9 mouse cellular contexts compared by ENCODE assay signal in the genomic region with DNA sequence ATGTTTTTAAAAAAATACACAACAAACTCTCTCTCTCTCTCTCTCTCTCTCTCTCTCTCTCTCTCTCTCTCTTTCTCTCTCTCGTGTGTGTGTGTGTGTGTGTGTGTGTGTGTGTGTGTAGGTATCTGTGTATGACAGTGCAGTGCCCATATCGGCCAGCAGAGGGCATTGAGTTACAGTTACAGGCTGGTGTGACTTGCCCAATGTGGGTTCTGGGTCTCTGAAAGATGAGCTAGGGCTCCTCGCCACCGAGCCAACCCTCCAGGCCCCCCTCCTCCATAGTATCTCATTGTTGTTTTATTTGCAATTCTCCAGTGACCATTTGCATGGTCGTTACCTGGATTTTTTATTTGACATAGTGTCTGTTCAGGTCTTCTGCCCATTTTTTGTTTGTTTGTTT. TPM values are rescaled to one million over a fixed set of nuclear protein-coding genes. Genes with fewer than 3 reads are reported as not detected.
DNase-seq lines count a peak whose midpoint lies in the region; ATAC-seq lines count a peak whose summit lies in the region.
"Had no signal": no experiment of that assay in that cellular context is flagged by ENCODE, and none has a peak within 500 bp of the region (broad histone marks: within the 10 kb centered on the region; RNA-seq: fewer than 3 reads in every experiment).

No protein-coding gene starts in this region.

- no peaks in the 10 kb centered on the region for H3K9me3 ChIP-seq in hindbrain, embryonic 11.5 days (ENCODE audit: control insufficient read depth, low read length)
- no peaks in the 10 kb centered on the region for H3K9me3 ChIP-seq in hindbrain, embryonic 16.5 days (ENCODE audit: control insufficient read depth, low read length)
- H3K9me3 ChIP-seq in embryonic facial prominence, embryonic 10.5 days, result no peaks in the 10 kb centered on the region
- H3K9me3 ChIP-seq: liver, embryonic 13.5 days had no signal

- H3K36me3 ChIP-seq in hindbrain, embryonic 11.5 days (ENCODE audit: control insufficient read depth, insufficient read depth, low read length), result no peaks in the 10 kb centered on the region
- H3K36me3 ChIP-seq in hindbrain, embryonic 16.5 days (ENCODE audit: control insufficient read depth, insufficient read depth, low read length), result no peaks in the 10 kb centered on the region
- H3K36me3 ChIP-seq in embryonic facial prominence, embryonic 10.5 days (replicated peaks), result no peaks in the 10 kb centered on the region
- H3K36me3 ChIP-seq: liver, embryonic 13.5 days had no signal

- H3K27ac ChIP-seq in hindbrain, embryonic 11.5 days (ENCODE audit: low read depth, low read length), result no peak overlapping the region
- no peak overlapping the region for H3K27ac ChIP-seq in hindbrain, embryonic 16.5 days (ENCODE audit: low read depth, low read length)
- no peak overlapping the region for H3K27ac ChIP-seq in embryonic facial prominence, embryonic 10.5 days (replicated peaks)
- H3K27ac ChIP-seq: liver, embryonic 13.5 days had no signal

- ATAC-seq in hindbrain, embryonic 11.5 days (ENCODE audit: low FRiP score), result no peak
- ATAC-seq in hindbrain, embryonic 16.5 days, result no peak

- no peak overlapping the region for H3K9ac ChIP-seq in hindbrain, embryonic 11.5 days (ENCODE audit: low read depth, low read length)
- H3K9ac ChIP-seq in hindbrain, embryonic 16.5 days (ENCODE audit: low read depth, low read length), result no peak overlapping the region
- H3K9ac ChIP-seq: liver, embryonic 13.5 days had no signal

- H3K4me1 ChIP-seq in hindbrain, embryonic 11.5 days (replicated peaks; ENCODE audit: control insufficient read depth, insufficient read depth, low read length), result no peaks in the 10 kb centered on the region
- no peaks in the 10 kb centered on the region for H3K4me1 ChIP-seq in hindbrain, embryonic 16.5 days (ENCODE audit: control insufficient read depth, insufficient read depth, low read depth, low read length)
- no peaks in the 10 kb centered on the region for H3K4me1 ChIP-seq in embryonic facial prominence, embryonic 10.5 days
- H3K4me1 ChIP-seq: liver, embryonic 13.5 days had no signal

- no peak overlapping the region for H3K4me2 ChIP-seq in hindbrain, embryonic 11.5 days (replicated peaks; ENCODE audit: low read depth, low read length)
- H3K4me2 ChIP-seq in hindbrain, embryonic 16.5 days (ENCODE audit: low read length), result no peak overlapping the region
- H3K4me2 ChIP-seq: liver, embryonic 13.5 days had no signal

- WGBS in hindbrain, embryonic 11.5 days, result 83% methylated on average over 5 of the region's 5 CpGs
- 82% methylated on average over 5 of the region's 5 CpGs for WGBS in hindbrain, embryonic 16.5 days
- 83% methylated on average over 5 of the region's 5 CpGs for WGBS in embryonic facial prominence, embryonic 10.5 days

- H3K27me3 ChIP-seq in hindbrain, embryonic 11.5 days (ENCODE audit: control insufficient read depth, insufficient read depth, low read length), result no peaks in the 10 kb centered on the region
- no peaks in the 10 kb centered on the region for H3K27me3 ChIP-seq in hindbrain, embryonic 16.5 days (replicated peaks; ENCODE audit: control insufficient read depth, insufficient read depth, low read length)
- H3K27me3 ChIP-seq in embryonic facial prominence, embryonic 10.5 days (replicated peaks; ENCODE audit: low read depth, poor library complexity, severe bottlenecking), result no peaks in the 10 kb centered on the region
- H3K27me3 ChIP-seq: liver, embryonic 13.5 days had no signal

- peak; percentile 10 for DNase-seq in hindbrain, embryonic 11.5 days (ENCODE audit: low spot score)
- peak; percentile 16 for DNase-seq in retina, embryonic 14.5 days (ENCODE audit: low spot score)
- no peak for DNase-seq in retina, postnatal 1 day
- DNase-seq in embryonic facial prominence, embryonic 10.5 days (ENCODE audit: low spot score), result peak; percentile 14
- DNase-seq in thymus, postnatal 14 days, result peak; percentile 63
- DNase-seq in urinary bladder, postnatal 4 days (ENCODE audit: low spot score in 2 of 2), result no peak
- no peak for DNase-seq in layer of hippocampus, adult 8-10 months (ENCODE audit: low spot score in 2 of 2)
- DNase-seq: liver, embryonic 13.5 days had no signal

- H3K4me3 ChIP-seq in hindbrain, embryonic 11.5 days (ENCODE audit: low read depth, low read length), result no peak overlapping the region
- H3K4me3 ChIP-seq in hindbrain, embryonic 16.5 days (ENCODE audit: low read length), result no peak overlapping the region
- H3K4me3 ChIP-seq in embryonic facial prominence, embryonic 10.5 days, result no peak overlapping the region
- H3K4me3 ChIP-seq: liver, embryonic 13.5 days had no signal

RNA-seq across cellular contexts. Expression of a gene that starts 59.5 kb away (rescaled TPM):
- polyA plus RNA-seq in hindbrain, embryonic 11.5 days (2014; fragmentation: Nextera tagmentation; extraction: Ambion mirVana), result 65.8 and 70.9 TPM in 2 replicates
- polyA plus RNA-seq in hindbrain, embryonic 16.5 days (2015; fragmentation: Nextera tagmentation; extraction: Ambion mirVana), result 27.0 and 34.0 TPM in 2 replicates
- 53.8 and 60.4 TPM in 2 replicates for polyA plus RNA-seq in embryonic facial prominence, embryonic 10.5 days (2016; fragmentation: Nextera tagmentation; extraction: Ambion mirVana)
- 10 to 100 TPM; 11.5 to 17.4 (median 13.9) TPM for total RNA-seq in layer of hippocampus, adult 8-10 months (2022)

Comparison
In these comparisons a context has a peak if more than half of its experiments do, and no peak if none do; other contexts are left out.
1. DNase-seq: peak in hindbrain, embryonic 11.5 days (single experiment), retina, embryonic 14.5 days (single experiment), embryonic facial prominence, embryonic 10.5 days (single experiment) and thymus, postnatal 14 days (single experiment); none in retina, postnatal 1 day (single experiment), urinary bladder, postnatal 4 days (0 of 2) and layer of hippocampus, adult 8-10 months (0 of 2).